Mouse (Mus musculus) thymus, adult 2 months (tissue): ENCODE results near the gene Dusp22. TPM values are rescaled to one million over a fixed set of nuclear protein-coding genes. Genes with fewer than 3 reads are reported as not detected.

Experiments
- DNase-seq: peaks from one replicate; pipeline ENCODE4 v3.0.0; 2021
- H3K27ac ChIP-seq: fragments of 200-500 bp; 2 replicates; pipeline ENCODE4 v1.5.1; 2012; ENCODE audit warnings: low read length, control low read depth; ENCODE audit not compliant: control insufficient read depth, insufficient read depth
- H3K27me3 ChIP-seq: fragments of 200-500 bp; 2 replicates; pipeline ENCODE4 v1.6.1; 2012; ENCODE audit warnings: mild to moderate bottlenecking, low read length, moderate library complexity, mixed read lengths; ENCODE audit not compliant: control insufficient read depth, insufficient read depth
- H3K36me3 ChIP-seq: fragments of 200-500 bp; 2 replicates; pipeline ENCODE4 v1.6.1; 2012; ENCODE audit warnings: mild to moderate bottlenecking, low read length, moderate library complexity; ENCODE audit not compliant: control insufficient read depth, insufficient read depth
- H3K4me1 ChIP-seq: fragments of 200-500 bp; replicated peaks from 2 replicates; pipeline ENCODE4 v1.6.1; 2012; ENCODE audit warnings: low read length; ENCODE audit not compliant: control insufficient read depth, insufficient read depth
- H3K4me3 ChIP-seq: fragments of 200-500 bp; 2 replicates; pipeline ENCODE4 v1.5.1; 2012; ENCODE audit warnings: mild to moderate bottlenecking, low read length, control low read depth, moderate library complexity; ENCODE audit not compliant: control insufficient read depth, insufficient read depth
- CTCF ChIP-seq: fragments of 200-500 bp; IDR thresholded peaks from 2 replicates; pipeline ENCODE4 v1.5.1; 2012; ENCODE audit warnings: mild to moderate bottlenecking, control low read depth, low read length, moderate library complexity, borderline replicate concordance; ENCODE audit not compliant: control insufficient read depth, poor library complexity, insufficient read depth; ENCODE audit errors: extremely low read depth
- POLR2A ChIP-seq: fragments of 200-500 bp; IDR thresholded peaks from 2 replicates; pipeline ENCODE4 v1.6.1; 2012; ENCODE audit warnings: mild to moderate bottlenecking, low read length, control low read depth, moderate library complexity; ENCODE audit not compliant: control insufficient read depth, poor library complexity, insufficient read depth; ENCODE audit errors: extremely low read depth
- WGBS: fragments of 180-500 bp; shearing (Covaris S2); methylation state at CpG from one replicate; pipeline ENCODE4 v1.1.7; 2018; 5-methylcytosine and 5-hydroxymethylcytosine counted together
- polyA plus RNA-seq: library from polyadenylated mRNA; depleted of rRNA; stranded (reverse); fragments of >200 nt; gene quantifications from 2 replicates; pipeline ENCODE4 v1.2.3, GENCODE M21; 2012

Gene Dusp22
- polyA plus RNA-seq, 1 experiment = 11.1 TPM

DNA sequence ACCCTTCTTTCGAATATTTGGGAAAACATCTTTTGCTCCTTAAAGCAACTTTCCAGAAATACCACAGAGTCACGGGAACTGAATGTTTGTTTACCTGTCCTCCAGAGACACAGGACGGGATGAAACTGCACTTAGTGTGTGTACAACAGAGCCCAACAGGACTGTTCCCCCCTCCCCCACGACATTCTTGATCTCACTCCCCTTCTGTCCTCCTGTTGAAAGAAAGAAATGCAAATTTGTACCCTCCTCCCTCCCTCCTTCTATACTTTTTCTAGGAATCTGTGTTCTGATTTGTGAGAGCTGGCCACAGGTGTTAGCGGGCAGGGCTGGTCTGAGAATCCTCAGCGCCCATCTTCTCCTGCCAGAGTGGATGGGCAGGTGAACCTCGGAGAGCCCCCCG is 64.1 kb downstream of the Dusp22 start:
- H3K36me3 ChIP-seq = no peaks in the 10 kb centered on the region
- H3K27me3 ChIP-seq = no peaks in the 10 kb centered on the region
- TF ChIP-seq POLR2A = no peak
- no peak for TF ChIP-seq CTCF
- 94% methylated on average over 8 of the region's 8 CpGs for WGBS
- no peaks in the 10 kb centered on the region for H3K4me1 ChIP-seq
- no peak overlapping the region for H3K4me3 ChIP-seq
- H3K27ac ChIP-seq = no peak overlapping the region
- no peak for DNase-seq

DNA sequence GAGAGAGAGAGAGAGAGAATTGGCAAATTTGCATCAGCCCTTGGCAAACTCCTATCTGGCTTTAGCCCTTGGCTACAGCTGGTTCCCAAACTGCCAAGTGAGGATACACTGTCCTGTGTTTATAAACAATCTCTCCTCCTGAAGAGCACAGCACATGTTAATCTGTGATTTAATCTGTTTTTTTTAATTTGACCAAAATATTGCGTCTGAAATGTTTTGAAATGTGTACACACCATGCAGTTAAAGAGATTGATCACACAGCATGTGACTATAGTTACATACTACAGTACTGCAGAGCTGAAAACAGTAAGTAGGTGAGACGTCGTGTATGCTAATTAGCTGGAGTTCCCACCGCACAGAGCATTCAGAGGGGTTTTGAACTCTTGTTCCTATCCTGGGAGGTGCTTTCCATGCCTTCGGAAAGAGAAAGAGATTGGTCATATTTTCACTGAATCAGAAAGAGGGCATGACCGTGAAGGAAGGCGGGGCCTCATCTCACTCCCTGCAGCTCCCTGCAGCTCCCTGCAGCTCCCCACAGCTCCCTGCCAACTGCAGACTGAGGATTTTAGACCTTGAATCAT is 65.0 kb downstream of the Dusp22 start:
- Histone ChIP-seq H3K27me3 (no peaks in the 10 kb centered on the region), H3K4me3 (no peak overlapping the region), H3K27ac (no peak overlapping the region), H3K4me1 (no peaks in the 10 kb centered on the region), H3K36me3 (no peaks in the 10 kb centered on the region)
- TF ChIP-seq CTCF (no peak), POLR2A (no peak)
- 75% methylated on average over 7 of the region's 7 CpGs for WGBS
- DNase-seq = no peak

DNA sequence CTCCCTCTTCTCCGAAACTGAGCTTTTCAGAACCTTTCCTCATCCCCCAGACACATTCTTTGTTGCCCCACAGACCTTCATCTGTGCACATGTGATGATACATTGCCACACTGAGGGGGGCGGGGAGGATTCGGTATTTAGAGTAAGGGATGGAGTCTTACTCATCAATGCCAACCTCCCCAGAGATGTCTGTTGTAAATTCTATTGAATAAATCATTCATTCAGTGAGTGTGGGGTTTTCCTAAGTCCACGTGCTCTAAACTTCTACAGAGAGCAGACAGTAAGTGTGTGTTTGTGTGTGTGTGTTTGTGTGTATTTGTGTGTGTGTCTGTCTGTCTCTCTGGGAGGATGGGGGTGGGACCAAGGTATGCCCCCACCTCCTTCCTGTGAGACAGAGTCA is 67.1 kb downstream of the Dusp22 start:
- DNase-seq = no peak
- H3K36me3 ChIP-seq = no peaks in the 10 kb centered on the region
- TF ChIP-seq CTCF (no peak), POLR2A (no peak)
- no peaks in the 10 kb centered on the region for H3K27me3 ChIP-seq
- H3K27ac ChIP-seq = no peak overlapping the region
- 94% methylated on average over 4 of the region's 4 CpGs for WGBS
- no peak overlapping the region for H3K4me3 ChIP-seq
- no peaks in the 10 kb centered on the region for H3K4me1 ChIP-seq

DNA sequence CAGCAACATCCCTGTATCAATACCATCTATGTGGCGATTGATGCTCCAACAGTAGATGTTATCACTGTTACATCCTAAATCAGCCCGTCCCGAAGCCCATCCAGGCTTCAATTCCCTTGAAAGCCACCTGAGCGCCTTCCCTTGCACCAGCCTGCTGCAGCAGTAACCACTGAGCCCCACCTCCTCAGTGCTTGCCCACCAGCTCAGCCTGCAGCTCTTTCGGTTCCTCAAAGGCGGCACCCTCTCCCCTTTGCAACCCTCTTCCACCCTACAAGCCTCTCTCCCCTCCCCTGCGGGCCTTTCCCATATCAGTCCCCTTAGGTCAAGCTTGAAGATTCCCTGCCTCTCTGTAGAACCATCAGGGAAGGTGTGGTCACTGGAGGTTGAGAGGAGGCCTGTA is 68.4 kb downstream of the Dusp22 start:
- Histone ChIP-seq H3K27ac (no peak overlapping the region), H3K36me3 (no peaks in the 10 kb centered on the region), H3K4me3 (no peak overlapping the region), H3K4me1 (no peaks in the 10 kb centered on the region; the same call in 1 of the 2 replicates), H3K27me3 (no peaks in the 10 kb centered on the region)
- DNase-seq = no peak
- 91% methylated on average over 7 of the region's 7 CpGs for WGBS
- no peak for TF ChIP-seq POLR2A
- no peak for TF ChIP-seq CTCF

DNA sequence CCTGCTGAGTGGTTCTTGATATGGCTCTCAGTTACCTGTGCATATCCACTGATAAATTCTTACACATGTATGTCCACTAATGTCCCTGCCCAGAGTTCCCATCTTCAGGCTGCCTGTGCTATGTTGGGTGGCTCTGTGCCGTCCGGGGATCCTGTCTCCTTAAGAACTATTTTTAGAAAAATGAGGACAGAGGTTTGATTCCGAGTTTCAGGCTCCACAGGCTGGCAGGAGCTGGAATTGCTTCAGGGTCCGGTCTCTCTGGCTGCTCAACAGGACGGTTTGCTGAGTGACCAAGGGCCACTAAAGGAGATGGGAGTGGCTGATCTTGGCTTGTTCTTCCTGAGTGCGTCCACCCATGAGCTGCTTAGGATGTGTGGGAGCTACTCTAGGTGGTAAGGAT is 69.4 kb downstream of the Dusp22 start:
- no peak for DNase-seq
- no peaks in the 10 kb centered on the region; the same call in 1 of the 2 replicates for H3K4me1 ChIP-seq
- no peak for TF ChIP-seq POLR2A
- TF ChIP-seq CTCF = no peak
- H3K27ac ChIP-seq = no peak overlapping the region
- H3K36me3 ChIP-seq = no peaks in the 10 kb centered on the region
- H3K27me3 ChIP-seq = no peaks in the 10 kb centered on the region
- H3K4me3 ChIP-seq = no peak overlapping the region
- WGBS = 93% methylated on average over 6 of the region's 6 CpGs

DNA sequence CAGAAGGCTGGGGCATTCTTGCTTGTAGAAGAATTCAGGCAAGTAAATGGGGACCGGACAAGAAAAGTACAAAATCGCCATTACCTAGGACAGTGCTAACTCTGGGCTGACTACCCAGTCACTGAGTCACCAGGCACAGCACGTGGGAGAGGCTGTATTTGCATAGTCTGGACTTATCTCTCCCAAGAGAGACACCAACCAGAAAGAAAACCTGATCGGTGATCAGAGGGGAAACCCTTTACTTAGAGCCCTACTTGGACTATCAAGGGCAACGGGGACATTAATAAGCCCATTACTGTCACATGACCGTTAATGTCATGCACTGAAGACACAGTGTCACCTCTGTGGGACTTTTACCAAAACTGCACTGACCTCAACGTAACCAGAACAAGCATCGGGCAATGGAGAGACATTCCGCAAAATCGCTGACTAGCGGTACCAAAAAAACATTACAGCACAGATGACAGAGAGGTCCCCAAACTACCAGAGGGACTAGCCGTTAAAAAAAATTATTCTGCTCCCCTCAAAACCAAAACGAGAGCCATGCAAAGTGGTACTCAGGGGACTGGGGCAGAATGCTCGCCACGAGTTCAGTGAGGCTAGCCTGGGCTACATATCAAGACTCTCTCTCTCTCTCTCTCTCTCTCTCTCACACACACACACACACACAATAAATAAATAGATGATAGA is 70.5 kb downstream of the Dusp22 start:
- no peak for DNase-seq
- no peaks in the 10 kb centered on the region; the same call in 1 of the 2 replicates for H3K4me1 ChIP-seq
- 92% methylated on average over 15 of the region's 15 CpGs for WGBS
- H3K27me3 ChIP-seq = no peaks in the 10 kb centered on the region
- H3K36me3 ChIP-seq = no peaks in the 10 kb centered on the region
- TF ChIP-seq CTCF = no peak
- no peak for TF ChIP-seq POLR2A
- H3K4me3 ChIP-seq = no peak overlapping the region
- H3K27ac ChIP-seq = no peak overlapping the region

DNA sequence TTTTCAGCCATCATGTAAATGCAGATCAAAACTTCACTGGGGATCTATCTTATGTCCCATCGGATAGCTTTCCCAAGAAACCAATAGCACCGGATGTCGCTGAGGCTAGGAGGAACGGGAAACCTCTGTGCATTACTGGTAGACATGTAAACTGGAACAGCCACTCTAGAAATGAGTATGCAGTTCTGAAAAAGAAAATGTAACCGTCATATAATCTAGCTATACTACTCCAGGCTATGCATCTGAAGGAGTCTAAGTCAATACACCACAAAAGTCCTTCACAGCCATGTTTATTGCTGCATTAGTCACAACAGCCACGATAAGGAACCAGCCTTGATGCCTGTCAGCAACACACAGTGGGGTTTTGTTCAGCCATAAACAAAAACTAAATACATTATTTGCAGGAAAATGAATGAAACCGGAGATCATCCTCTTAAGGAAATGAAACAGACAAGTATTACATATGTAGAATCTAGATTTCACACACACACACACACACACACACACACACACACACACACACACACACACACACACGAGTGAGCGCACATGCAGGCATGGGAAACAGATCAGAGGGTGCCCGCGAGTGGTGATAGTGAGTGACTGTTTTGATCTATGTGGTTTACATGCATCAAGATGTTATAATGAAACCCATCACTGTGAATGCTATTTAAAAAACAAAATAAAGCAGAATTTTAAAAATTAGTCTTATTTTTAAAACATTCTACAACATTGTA is 73.1 kb downstream of the Dusp22 start:
- Histone ChIP-seq H3K4me1 (no peaks in the 10 kb centered on the region; the same call in 1 of the 2 replicates), H3K36me3 (no peaks in the 10 kb centered on the region), H3K27me3 (no peaks in the 10 kb centered on the region), H3K27ac (no peak overlapping the region), H3K4me3 (no peak overlapping the region)
- TF ChIP-seq POLR2A (no peak), CTCF (no peak)
- DNase-seq = no peak
- 68% methylated on average over 11 of the region's 11 CpGs for WGBS
